Mouse (Mus musculus) liver, adult 2 months (tissue): ENCODE measurements at regions not wholly inside any gene's neighbourhood (a gene's known extent, or its start where the extent isn't known, plus 50 kb on each side); places are given as distances from the start of the nearest gene placed in this dataset.

Source experiments
- CTCF ChIP-seq: fragments of 200-500 bp; IDR thresholded peaks from 2 replicates; pipeline ENCODE4 v1.5.1; 2011; ENCODE audit warnings: low read depth, low read length, control low read depth
- POLR2A ChIP-seq: fragments of 200-500 bp; IDR thresholded peaks from 2 replicates; pipeline ENCODE4 v1.6.1; 2011; ENCODE audit warnings: low read length, control low read depth; ENCODE audit not compliant: insufficient read depth; ENCODE audit errors: extremely low read depth

- TF ChIP-seq CTCF (no peak), POLR2A (no peak)
These were observed 160.7 kb downstream of the Brms1l start for GRCm38 (mm10) chr12:55996585-55997377.
